Mouse (Mus musculus): ENCODE measurements around the gene Rapgef6. TPM values are rescaled to one million over a fixed set of nuclear protein-coding genes. Genes with fewer than 3 reads are reported as not detected.

The Rapgef6 gene
- polyA plus RNA-seq, 1 experiment from 2014 or later = 20.1 TPM

DNA sequence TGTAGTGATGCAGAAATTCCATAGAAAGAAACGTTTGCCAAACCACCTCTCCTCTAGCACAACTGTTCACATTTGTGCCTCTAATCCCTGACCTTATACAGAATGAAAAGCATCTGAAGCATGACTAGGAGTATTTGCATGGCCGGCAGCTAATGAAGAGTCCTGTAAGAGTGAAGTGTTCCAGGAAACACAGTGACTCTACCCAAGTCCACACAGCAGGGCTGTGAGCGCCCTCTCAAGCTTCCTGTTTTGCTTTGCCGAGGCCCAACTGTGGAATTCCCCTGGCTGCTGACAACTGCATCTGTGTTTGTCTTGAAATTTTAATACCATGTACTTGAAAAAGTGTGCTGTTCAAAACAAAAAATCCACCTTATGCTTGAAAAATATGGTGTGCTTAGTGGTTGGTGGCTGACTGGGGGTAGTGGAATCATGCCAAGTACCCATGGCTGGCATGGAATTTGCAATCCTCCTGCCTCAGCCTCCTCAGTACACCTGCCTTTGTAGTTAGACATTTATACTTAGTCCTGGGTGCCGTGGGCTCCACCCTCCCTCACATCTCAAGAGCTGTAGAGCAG is 204.8 kb downstream of the Rapgef6 start:
- H3K4me3 ChIP-seq (ENCODE audit: low read depth, low read length) = no peak overlapping the region
- H3K27me3 ChIP-seq (ENCODE audit: control insufficient read depth, insufficient read depth, low read depth, low read length) = no peaks in the 10 kb centered on the region
- ATAC-seq (ENCODE audit: low read depth) = no peak
- no peak overlapping the region for H3K9ac ChIP-seq (ENCODE audit: low read depth, low read length)
- 38% methylated on average over 5 of the region's 5 CpGs for WGBS (ENCODE audit: insufficient replicate concordance)
- no peak overlapping the region for H3K4me2 ChIP-seq (ENCODE audit: low read depth, low read length)
- no peak overlapping the region for H3K27ac ChIP-seq (ENCODE audit: low read length)
- H3K9me3 ChIP-seq (replicated peaks; ENCODE audit: control insufficient read depth, low read length) = no peaks in the 10 kb centered on the region
- 0 out of 2 replicates have a peak, but pooled peaks cover 2% of the 10 kb centered on the region for H3K36me3 ChIP-seq (ENCODE audit: control insufficient read depth, insufficient read depth)
- no peaks in the 10 kb centered on the region; the same call in 1 of the 2 replicates for H3K4me1 ChIP-seq (ENCODE audit: control insufficient read depth, low read depth, low read length)

DNA sequence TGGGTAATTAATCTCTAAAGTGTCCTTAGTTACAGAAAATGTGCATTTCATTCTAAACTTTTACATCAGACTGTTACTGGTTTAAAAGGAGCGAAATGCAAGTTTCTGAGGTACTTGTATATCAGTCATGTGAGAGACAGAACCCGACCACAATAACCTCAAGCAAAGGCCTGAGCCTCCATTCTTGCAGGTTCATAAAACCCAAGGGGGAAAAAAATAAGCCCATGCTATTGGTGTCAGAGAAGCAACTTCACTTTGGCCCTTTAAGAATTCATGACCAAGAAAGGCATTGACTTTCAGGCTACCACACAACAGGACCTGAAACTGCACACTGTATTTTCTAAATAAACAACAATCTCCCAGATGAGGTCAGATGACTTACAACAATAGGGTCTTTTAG is 205.7 kb downstream of the Rapgef6 start:
- no peaks in the 10 kb centered on the region; the same call in 1 of the 2 replicates for H3K4me1 ChIP-seq (ENCODE audit: control insufficient read depth, low read depth, low read length)
- WGBS (ENCODE audit: insufficient replicate concordance) = 33% methylated on average over 2 of the region's 2 CpGs
- no peak overlapping the region for H3K27ac ChIP-seq (ENCODE audit: low read length)
- H3K27me3 ChIP-seq (ENCODE audit: control insufficient read depth, insufficient read depth, low read depth, low read length) = no peaks in the 10 kb centered on the region
- no peak overlapping the region for H3K4me3 ChIP-seq (ENCODE audit: low read depth, low read length)
- H3K9ac ChIP-seq (ENCODE audit: low read depth, low read length) = no peak overlapping the region
- H3K9me3 ChIP-seq (replicated peaks; ENCODE audit: control insufficient read depth, low read length) = no peaks in the 10 kb centered on the region
- ATAC-seq (ENCODE audit: low read depth) = no peak
- H3K36me3 ChIP-seq (ENCODE audit: control insufficient read depth, insufficient read depth) = 0 out of 2 replicates have a peak, but pooled peaks cover 2% of the 10 kb centered on the region
- no peak overlapping the region for H3K4me2 ChIP-seq (ENCODE audit: low read depth, low read length)

DNA sequence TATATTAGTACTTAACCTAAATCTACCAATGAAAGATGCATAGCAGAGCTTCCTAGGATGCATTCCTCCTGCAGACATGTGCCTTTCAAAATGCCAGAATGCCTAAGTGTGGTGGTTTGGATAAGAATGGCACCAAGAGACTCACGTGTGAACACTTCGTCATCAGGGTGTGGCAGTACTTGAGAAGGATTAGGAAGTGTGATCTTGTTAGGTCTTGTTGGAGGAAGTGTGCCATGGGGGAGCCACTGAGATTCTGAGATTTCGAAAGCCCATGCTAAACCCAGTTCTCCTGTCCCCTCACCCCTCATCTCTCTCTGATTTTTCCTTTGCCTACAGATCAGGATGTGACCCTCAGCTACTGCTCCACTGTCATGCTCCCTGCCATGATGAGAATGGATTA is 206.7 kb downstream of the Rapgef6 start:
- no peak for ATAC-seq (ENCODE audit: low read depth)
- WGBS (ENCODE audit: insufficient replicate concordance) = 65% methylated on average over 3 of the region's 3 CpGs
- Histone ChIP-seq H3K27ac (ENCODE audit: low read length) (no peak overlapping the region), H3K36me3 (ENCODE audit: control insufficient read depth, insufficient read depth) (0 out of 2 replicates have a peak, but pooled peaks cover 2% of the 10 kb centered on the region), H3K4me3 (ENCODE audit: low read depth, low read length) (no peak overlapping the region), H3K9me3 (replicated peaks; ENCODE audit: control insufficient read depth, low read length) (no peaks in the 10 kb centered on the region), H3K4me2 (ENCODE audit: low read depth, low read length) (no peak overlapping the region), H3K9ac (ENCODE audit: low read depth, low read length) (no peak overlapping the region), H3K4me1 (ENCODE audit: control insufficient read depth, low read depth, low read length) (no peaks in the 10 kb centered on the region; the same call in 1 of the 2 replicates), H3K27me3 (ENCODE audit: control insufficient read depth, insufficient read depth, low read depth, low read length) (no peaks in the 10 kb centered on the region)

DNA sequence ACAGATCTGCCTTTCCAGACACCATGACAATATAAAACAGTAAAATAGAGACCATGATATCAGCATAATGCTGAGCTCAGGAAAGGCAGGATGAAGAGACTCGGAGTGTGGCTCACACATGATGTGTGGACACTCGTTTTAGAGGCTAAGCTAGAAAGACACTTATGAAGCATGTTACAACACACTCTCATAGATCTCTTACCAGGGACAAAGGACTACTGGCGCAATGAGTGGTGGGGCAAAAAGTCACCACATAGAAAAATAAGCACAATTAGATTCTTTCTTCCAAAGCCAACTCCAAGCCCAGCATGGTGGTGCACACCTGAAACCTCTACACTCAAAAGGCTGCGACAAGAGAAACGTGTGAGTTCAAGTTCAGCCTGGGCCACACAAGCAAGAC is 208.3 kb downstream of the Rapgef6 start:
- Histone ChIP-seq H3K36me3 (ENCODE audit: control insufficient read depth, insufficient read depth) (peaks cover 2% of the 10 kb centered on the region; the same call in 1 of the 2 replicates), H3K4me1 (ENCODE audit: control insufficient read depth, low read depth, low read length) (no peaks in the 10 kb centered on the region; the same call in 1 of the 2 replicates), H3K4me3 (ENCODE audit: low read depth, low read length) (no peak overlapping the region), H3K27me3 (ENCODE audit: control insufficient read depth, insufficient read depth, low read depth, low read length) (no peaks in the 10 kb centered on the region), H3K9ac (ENCODE audit: low read depth, low read length) (no peak overlapping the region), H3K4me2 (ENCODE audit: low read depth, low read length) (no peak overlapping the region), H3K9me3 (replicated peaks; ENCODE audit: control insufficient read depth, low read length) (no peaks in the 10 kb centered on the region), H3K27ac (ENCODE audit: low read length) (no peak overlapping the region)
- 72% methylated on average over 5 of the region's 5 CpGs for WGBS (ENCODE audit: insufficient replicate concordance)
- no peak for ATAC-seq (ENCODE audit: low read depth)

DNA sequence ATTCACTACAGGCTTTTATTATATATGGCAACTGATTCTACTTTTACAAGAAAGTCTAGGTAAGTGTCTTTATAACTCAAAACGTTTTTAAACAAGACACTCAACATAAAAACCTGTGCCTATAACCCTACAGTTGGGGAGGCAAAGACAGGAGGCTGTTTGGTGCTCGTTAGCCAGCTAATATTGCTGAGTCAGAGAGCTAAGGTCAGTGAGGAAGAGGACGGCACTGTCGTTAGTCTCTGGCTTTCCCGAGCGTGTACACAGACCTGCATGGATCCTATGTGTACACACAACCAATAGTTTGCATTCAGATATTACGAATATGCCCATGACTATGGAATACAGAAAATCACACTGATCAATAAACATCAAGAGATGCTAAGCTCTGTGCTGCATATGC is 208.7 kb downstream of the Rapgef6 start:
- 46% methylated on average over 7 of the region's 7 CpGs for whole genome bisulfite sequencing (ENCODE audit: insufficient replicate concordance)
- no peaks in the 10 kb centered on the region; the same call in 1 of the 2 replicates for H3K4me1 ChIP-seq (ENCODE audit: control insufficient read depth, low read depth, low read length)
- no peaks in the 10 kb centered on the region for H3K9me3 ChIP-seq (replicated peaks; ENCODE audit: control insufficient read depth, low read length)
- no peak overlapping the region for H3K4me2 ChIP-seq (ENCODE audit: low read depth, low read length)
- 0 out of 2 replicates have a peak, but pooled peaks have one; percentile 11 for ATAC-seq (ENCODE audit: low read depth)
- no peak overlapping the region for H3K27ac ChIP-seq (ENCODE audit: low read length)
- H3K36me3 ChIP-seq (ENCODE audit: control insufficient read depth, insufficient read depth) = peaks cover 2% of the 10 kb centered on the region; the same call in 1 of the 2 replicates
- H3K4me3 ChIP-seq (ENCODE audit: low read depth, low read length) = no peak overlapping the region
- no peak overlapping the region for H3K9ac ChIP-seq (ENCODE audit: low read depth, low read length)
- no peaks in the 10 kb centered on the region for H3K27me3 ChIP-seq (ENCODE audit: control insufficient read depth, insufficient read depth, low read depth, low read length)

DNA sequence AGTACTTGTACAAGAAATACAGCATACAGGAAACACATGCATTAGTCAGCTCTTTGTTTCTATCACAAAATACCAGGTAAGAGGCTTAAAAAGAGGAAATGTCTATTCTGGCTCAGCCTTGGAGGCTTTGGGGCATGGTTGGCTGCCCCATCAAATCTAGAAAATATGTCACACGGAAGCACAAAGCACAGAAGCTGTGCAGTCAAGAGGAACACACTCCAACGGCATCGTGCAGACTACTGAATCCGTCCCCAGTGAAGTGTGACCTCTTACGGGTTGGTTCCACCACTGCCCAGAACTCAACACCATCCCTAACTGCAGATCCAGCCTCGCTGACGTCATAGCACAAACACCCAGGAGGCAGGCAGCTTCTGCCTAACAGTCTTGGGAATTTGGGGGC is 210.9 kb downstream of the Rapgef6 start:
- Histone ChIP-seq H3K9ac (ENCODE audit: low read depth, low read length) (no peak overlapping the region), H3K4me2 (ENCODE audit: low read depth, low read length) (no peak overlapping the region), H3K36me3 (ENCODE audit: control insufficient read depth, insufficient read depth) (peaks cover 2% of the 10 kb centered on the region; the same call in 1 of the 2 replicates), H3K4me3 (ENCODE audit: low read depth, low read length) (no peak overlapping the region), H3K27ac (ENCODE audit: low read length) (no peak overlapping the region), H3K9me3 (replicated peaks; ENCODE audit: control insufficient read depth, low read length) (no peaks in the 10 kb centered on the region), H3K27me3 (ENCODE audit: control insufficient read depth, insufficient read depth, low read depth, low read length) (no peaks in the 10 kb centered on the region), H3K4me1 (ENCODE audit: control insufficient read depth, low read depth, low read length) (no peaks in the 10 kb centered on the region; the same call in 1 of the 2 replicates)
- 54% methylated on average over 7 of the region's 7 CpGs for WGBS (ENCODE audit: insufficient replicate concordance)
- ATAC-seq (ENCODE audit: low read depth) = no peak

DNA sequence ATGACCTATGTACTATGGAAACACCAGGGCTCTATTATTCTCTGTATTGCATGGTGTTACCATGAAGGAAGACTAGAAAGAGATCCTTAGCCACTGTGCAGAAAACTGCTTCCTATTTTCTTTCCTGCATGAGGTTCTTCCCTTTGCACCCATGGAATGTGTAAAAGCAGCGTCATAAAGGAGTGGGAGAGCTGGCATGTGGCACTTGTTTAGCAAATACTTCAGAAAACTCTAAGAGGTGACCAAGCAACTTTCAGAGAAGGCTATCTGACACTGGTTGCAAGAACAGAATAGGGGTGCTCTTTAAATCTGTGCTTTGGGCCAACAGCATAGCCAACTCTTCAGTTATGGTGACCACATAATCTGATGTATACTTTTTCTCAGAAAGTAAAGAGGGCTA is 212.5 kb downstream of the Rapgef6 start:
- Histone ChIP-seq H3K27ac (ENCODE audit: low read length) (no peak overlapping the region), H3K9ac (ENCODE audit: low read depth, low read length) (no peak overlapping the region), H3K36me3 (ENCODE audit: control insufficient read depth, insufficient read depth) (no peaks in the 10 kb centered on the region; the same call in 1 of the 2 replicates), H3K27me3 (ENCODE audit: control insufficient read depth, insufficient read depth, low read depth, low read length) (no peaks in the 10 kb centered on the region), H3K4me2 (ENCODE audit: low read depth, low read length) (no peak overlapping the region), H3K4me1 (ENCODE audit: control insufficient read depth, low read depth, low read length) (no peaks in the 10 kb centered on the region; the same call in 1 of the 2 replicates), H3K4me3 (ENCODE audit: low read depth, low read length) (no peak overlapping the region), H3K9me3 (replicated peaks; ENCODE audit: control insufficient read depth, low read length) (no peaks in the 10 kb centered on the region)
- 71% methylated on average over 1 of the region's 1 CpGs for WGBS (ENCODE audit: insufficient replicate concordance)
- ATAC-seq (ENCODE audit: low read depth) = no peak

DNA sequence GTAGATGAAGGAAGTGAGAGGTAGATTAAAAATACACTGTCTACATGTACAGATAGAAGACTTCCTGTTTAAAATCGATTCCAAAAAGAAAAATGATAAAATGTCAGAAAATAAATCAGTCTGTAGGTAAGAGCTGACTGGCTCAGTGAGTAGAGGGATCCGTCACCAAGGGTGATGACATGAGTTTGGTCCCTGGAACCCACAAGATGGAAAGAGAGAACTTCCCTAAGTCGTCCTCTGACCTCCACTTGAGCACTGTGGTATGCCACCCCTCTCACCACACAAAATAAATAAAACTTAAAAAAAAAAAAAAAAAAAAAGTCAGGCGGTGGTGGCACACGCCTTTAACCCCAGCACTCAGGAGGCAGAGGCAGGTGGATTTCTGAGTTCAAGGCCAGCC is 214.3 kb downstream of the Rapgef6 start:
- WGBS (ENCODE audit: insufficient replicate concordance) = 58% methylated on average over 5 of the region's 5 CpGs
- no peak overlapping the region for H3K4me2 ChIP-seq (ENCODE audit: low read depth, low read length)
- no peaks in the 10 kb centered on the region; the same call in 1 of the 2 replicates for H3K36me3 ChIP-seq (ENCODE audit: control insufficient read depth, insufficient read depth)
- ATAC-seq (ENCODE audit: low read depth) = no peak
- H3K9me3 ChIP-seq (replicated peaks; ENCODE audit: control insufficient read depth, low read length) = no peaks in the 10 kb centered on the region
- no peak overlapping the region for H3K27ac ChIP-seq (ENCODE audit: low read length)
- H3K4me1 ChIP-seq (ENCODE audit: control insufficient read depth, low read depth, low read length) = no peaks in the 10 kb centered on the region; the same call in 1 of the 2 replicates
- H3K9ac ChIP-seq (ENCODE audit: low read depth, low read length) = no peak overlapping the region
- H3K27me3 ChIP-seq (ENCODE audit: control insufficient read depth, insufficient read depth, low read depth, low read length) = no peaks in the 10 kb centered on the region
- no peak overlapping the region for H3K4me3 ChIP-seq (ENCODE audit: low read depth, low read length)

DNA sequence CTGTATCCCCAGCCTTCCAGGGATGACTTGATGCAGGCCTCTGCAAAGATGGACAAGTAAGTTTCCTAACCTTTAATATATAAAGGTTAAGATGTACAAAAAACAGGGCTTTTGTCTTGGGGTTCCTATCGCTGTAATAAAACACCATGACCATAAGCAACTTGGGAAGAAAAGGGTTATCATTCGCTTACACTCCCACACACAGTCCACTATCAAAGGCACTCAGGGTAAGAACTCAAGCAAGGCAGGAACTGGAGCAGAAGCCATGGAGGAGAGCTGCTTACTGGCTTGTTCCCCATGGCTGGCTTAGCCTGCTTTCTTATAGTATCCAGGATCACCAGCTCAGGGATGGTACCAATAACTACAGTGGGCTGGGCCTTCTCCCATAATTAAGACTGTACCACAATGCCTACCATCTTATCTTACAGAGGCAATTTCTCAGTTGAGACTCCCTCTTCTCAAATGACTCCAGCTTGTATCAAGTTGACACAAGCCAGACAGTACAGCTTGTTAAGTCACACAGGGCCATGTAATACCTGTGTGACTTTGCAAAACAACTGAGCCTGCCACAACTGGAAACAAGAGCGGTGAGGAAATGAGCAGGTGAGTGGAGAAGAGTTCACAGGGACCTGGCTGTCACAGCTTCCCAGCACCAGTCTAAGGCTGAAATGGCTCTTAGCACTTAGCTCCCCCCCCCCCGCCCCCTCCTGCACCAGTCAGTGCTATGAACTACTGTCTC is 216.5 kb downstream of the Rapgef6 start:
- 59% methylated on average over 4 of the region's 4 CpGs for WGBS (ENCODE audit: insufficient replicate concordance)
- no peak overlapping the region for H3K4me2 ChIP-seq (ENCODE audit: low read depth, low read length)
- H3K9me3 ChIP-seq (replicated peaks; ENCODE audit: control insufficient read depth, low read length) = no peaks in the 10 kb centered on the region
- H3K4me3 ChIP-seq (ENCODE audit: low read depth, low read length) = no peak overlapping the region
- H3K9ac ChIP-seq (ENCODE audit: low read depth, low read length) = no peak overlapping the region
- H3K36me3 ChIP-seq (ENCODE audit: control insufficient read depth, insufficient read depth) = no peaks in the 10 kb centered on the region; the same call in 1 of the 2 replicates
- no peaks in the 10 kb centered on the region; the same call in 1 of the 2 replicates for H3K4me1 ChIP-seq (ENCODE audit: control insufficient read depth, low read depth, low read length)
- H3K27ac ChIP-seq (ENCODE audit: low read length) = no peak overlapping the region
- no peak for ATAC-seq (ENCODE audit: low read depth)
- H3K27me3 ChIP-seq (ENCODE audit: control insufficient read depth, insufficient read depth, low read depth, low read length) = no peaks in the 10 kb centered on the region

Measured in liver, embryonic 16.5 days (tissue).